Mouse (Mus musculus): Measurements from ENCODE around the gene Prkaa2. TPM values are rescaled to one million over a fixed set of nuclear protein-coding genes. Genes with fewer than 3 reads are reported as not detected.

Gene Prkaa2
- polyA plus RNA-seq (2012; rRNA removed) = 0.89 and 1.7 TPM in 2 replicates

DNA sequence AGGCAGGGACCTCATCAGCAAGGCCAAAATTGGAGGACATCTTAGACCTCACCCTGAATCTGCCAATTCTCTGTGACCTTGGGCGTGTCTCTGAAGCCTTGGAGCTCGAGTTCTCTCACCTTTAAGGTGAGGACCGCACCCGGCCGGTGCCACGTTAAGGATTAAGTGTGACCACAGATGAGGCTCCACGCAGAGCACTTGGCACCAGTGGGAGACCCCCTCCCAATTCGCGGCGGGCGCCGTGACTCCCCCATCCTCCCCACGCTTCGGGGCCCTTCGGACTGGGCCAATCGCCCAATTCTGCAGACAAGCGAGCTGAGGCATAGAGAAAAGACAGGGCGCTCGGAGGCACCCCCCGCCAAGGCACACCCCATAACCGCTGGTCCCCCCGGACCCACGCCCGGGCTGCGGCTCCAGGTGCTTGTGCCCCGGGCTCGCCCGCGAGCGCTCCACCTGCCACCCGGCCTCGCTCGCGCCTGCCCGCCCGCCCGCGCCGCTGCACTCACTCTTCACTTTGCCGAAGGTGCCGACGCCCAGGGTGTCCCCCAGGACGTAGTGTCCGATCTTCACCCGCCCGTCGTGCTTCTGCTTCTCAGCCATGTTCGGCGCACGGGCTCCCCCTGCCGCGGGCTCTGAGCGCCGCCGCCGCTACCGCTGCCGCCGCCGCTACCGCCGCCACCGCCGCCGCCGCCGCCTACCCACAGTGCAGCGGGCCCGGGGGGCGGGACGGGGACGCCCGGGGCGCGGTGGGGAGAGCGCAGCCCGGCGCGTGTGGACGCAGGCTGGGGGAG lies at the start of gene Prkaa2:
Gene Prkaa2, minus strand, starts transcription at position 692 of the 791 bp plus-strand sequence.
- peak; percentile 69 for DNase-seq
- 2% methylated on average over 79 of the region's 80 CpGs for WGBS
- Histone ChIP-seq H3K36me3 (ENCODE audit: control insufficient read depth, insufficient read depth, low read length) (no peaks in the 10 kb centered on the region), H3K4me1 (replicated peaks; ENCODE audit: control insufficient read depth, insufficient read depth, low read length) (peaks cover 12% of the 10 kb centered on the region), H3K4me3 (ENCODE audit: control insufficient read depth, insufficient read depth, low read length) (peak within 1 kb of the TSS; percentile 67), H3K27ac (ENCODE audit: control insufficient read depth, insufficient read depth, low read length) (no peak within 1 kb of the TSS), H3K27me3 (ENCODE audit: control insufficient read depth, insufficient read depth, low read length) (peaks cover 17% of the 10 kb centered on the region)
- TF ChIP-seq CTCF (IDR thresholded peaks at IDR 0.05; ENCODE audit: borderline replicate concordance, control insufficient read depth, extremely low read depth, insufficient read depth, low read length, poor library complexity) (no peak), POLR2A (IDR thresholded peaks at IDR 0.05; ENCODE audit: control insufficient read depth, extremely low read depth, insufficient read depth, low read length, poor library complexity) (no peak)

DNA sequence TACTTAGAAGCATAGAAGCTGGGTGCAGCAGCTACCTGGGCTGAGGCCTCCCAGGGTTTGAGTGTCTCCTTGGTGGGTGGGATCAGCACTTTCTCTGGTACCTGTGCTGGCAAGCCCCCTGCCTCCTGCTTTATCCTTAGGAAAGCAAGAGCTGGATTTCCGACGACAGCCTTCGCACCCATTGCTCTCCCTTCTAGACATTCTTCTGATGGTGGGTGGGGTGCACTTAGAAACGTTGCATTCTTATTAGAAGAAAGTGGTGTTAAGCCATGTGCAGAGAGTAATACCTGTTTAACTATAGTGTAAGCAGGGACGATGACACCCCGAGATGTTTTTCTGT lies 49.8 kb upstream of the Prkaa2 start:
- Histone ChIP-seq H3K4me3 (ENCODE audit: control insufficient read depth, insufficient read depth, low read length) (no peak overlapping the region), H3K36me3 (ENCODE audit: control insufficient read depth, insufficient read depth, low read length) (no peaks in the 10 kb centered on the region), H3K27ac (ENCODE audit: control insufficient read depth, insufficient read depth, low read length) (no peak overlapping the region), H3K4me1 (replicated peaks; ENCODE audit: control insufficient read depth, insufficient read depth, low read length) (0 out of 2 replicates have a peak, but pooled peaks cover 2% of the 10 kb centered on the region), H3K27me3 (ENCODE audit: control insufficient read depth, insufficient read depth, low read length) (no peaks in the 10 kb centered on the region)
- DNase-seq = no peak
- TF ChIP-seq POLR2A (IDR thresholded peaks at IDR 0.05; ENCODE audit: control insufficient read depth, extremely low read depth, insufficient read depth, low read length, poor library complexity) = no peak
- no peak for TF ChIP-seq CTCF (IDR thresholded peaks at IDR 0.05; ENCODE audit: borderline replicate concordance, control insufficient read depth, extremely low read depth, insufficient read depth, low read length, poor library complexity)
- WGBS = 92% methylated on average over 6 of the region's 6 CpGs

DNA sequence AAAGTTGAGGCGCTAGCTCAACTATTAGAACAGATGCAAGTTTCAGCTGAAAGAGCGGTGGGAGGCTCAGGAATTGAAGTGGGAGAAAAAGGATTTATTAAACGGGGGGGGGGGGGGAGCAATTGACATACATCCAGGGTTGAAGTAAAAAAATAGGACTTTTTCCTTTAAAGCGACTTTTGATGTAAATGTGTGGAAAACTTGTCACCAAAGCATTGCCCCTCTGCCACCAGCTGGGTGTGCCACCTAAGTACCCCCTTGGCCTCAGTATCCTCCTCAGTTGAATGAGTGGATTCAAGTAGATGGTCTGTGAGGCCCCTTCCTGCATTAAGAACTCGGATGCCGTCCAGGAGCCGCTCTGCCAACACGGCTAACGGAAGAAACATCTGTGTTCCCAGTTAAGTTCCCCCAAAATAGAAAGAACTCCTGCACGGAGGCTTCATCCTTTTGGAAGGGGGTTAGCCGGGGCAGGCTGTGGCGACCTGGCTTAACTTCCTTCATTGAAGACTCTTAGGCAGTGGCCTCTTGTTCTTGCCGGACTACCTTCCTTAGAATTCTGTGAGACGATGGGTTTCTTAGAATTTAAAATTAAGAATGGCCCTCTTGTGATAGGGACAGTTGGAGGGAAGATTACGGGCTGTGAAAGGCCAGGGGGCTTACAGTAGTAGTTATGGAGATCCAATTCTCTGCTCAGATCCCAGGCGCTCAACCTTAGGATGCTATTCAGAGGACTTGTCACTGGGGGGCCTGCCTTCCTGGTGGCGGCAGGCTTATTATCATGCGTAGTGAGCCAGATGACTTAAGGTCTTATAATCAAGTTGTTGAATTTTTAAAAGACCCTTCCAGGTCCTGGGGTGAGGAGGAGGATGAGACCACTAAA lies 49.2 kb upstream of the Prkaa2 start:
- no peaks in the 10 kb centered on the region for H3K36me3 ChIP-seq (ENCODE audit: control insufficient read depth, insufficient read depth, low read length)
- 0 out of 2 replicates have a peak, but pooled peaks cover 2% of the 10 kb centered on the region for H3K4me1 ChIP-seq (replicated peaks; ENCODE audit: control insufficient read depth, insufficient read depth, low read length)
- TF ChIP-seq POLR2A (IDR thresholded peaks at IDR 0.05; ENCODE audit: control insufficient read depth, extremely low read depth, insufficient read depth, low read length, poor library complexity) (no peak), CTCF (IDR thresholded peaks at IDR 0.05; ENCODE audit: borderline replicate concordance, control insufficient read depth, extremely low read depth, insufficient read depth, low read length, poor library complexity) (no peak)
- H3K4me3 ChIP-seq (ENCODE audit: control insufficient read depth, insufficient read depth, low read length) = peak overlapping the region; percentile 56; the same call in 1 of the 2 replicates
- H3K27me3 ChIP-seq (ENCODE audit: control insufficient read depth, insufficient read depth, low read length) = no peaks in the 10 kb centered on the region
- no peak overlapping the region for H3K27ac ChIP-seq (ENCODE audit: control insufficient read depth, insufficient read depth, low read length)
- no peak for DNase-seq
- 68% methylated on average over 18 of the region's 18 CpGs for WGBS

DNA sequence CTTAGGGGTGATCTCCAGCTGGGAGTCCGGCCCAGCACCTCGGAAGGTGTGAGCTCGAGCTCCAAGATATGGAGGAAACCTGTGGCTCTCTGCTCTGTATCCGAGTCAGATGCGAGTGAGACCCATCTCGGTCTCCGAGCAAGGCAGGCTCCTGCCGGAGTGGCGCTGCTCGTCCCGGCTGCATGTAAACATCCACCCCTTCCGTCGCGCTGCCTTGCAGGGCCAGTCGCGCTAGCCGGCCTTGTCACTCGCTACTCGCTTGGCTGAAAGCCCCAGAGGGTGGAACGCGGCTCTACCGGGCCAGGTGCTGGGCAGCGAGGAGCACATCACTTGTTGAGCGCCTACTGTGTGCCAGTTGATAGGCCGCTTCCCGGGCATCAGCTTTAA lies 48.5 kb upstream of the Prkaa2 start:
- DNase-seq = peak; percentile 71
- TF ChIP-seq POLR2A (IDR thresholded peaks at IDR 0.05; ENCODE audit: control insufficient read depth, extremely low read depth, insufficient read depth, low read length, poor library complexity) = no peak
- no peak for TF ChIP-seq CTCF (IDR thresholded peaks at IDR 0.05; ENCODE audit: borderline replicate concordance, control insufficient read depth, extremely low read depth, insufficient read depth, low read length, poor library complexity)
- Histone ChIP-seq H3K27me3 (ENCODE audit: control insufficient read depth, insufficient read depth, low read length) (no peaks in the 10 kb centered on the region), H3K4me1 (replicated peaks; ENCODE audit: control insufficient read depth, insufficient read depth, low read length) (0 out of 2 replicates have a peak, but pooled peaks cover 2% of the 10 kb centered on the region), H3K36me3 (ENCODE audit: control insufficient read depth, insufficient read depth, low read length) (no peaks in the 10 kb centered on the region), H3K4me3 (ENCODE audit: control insufficient read depth, insufficient read depth, low read length) (peak overlapping the region; percentile 56), H3K27ac (ENCODE audit: control insufficient read depth, insufficient read depth, low read length) (no peak overlapping the region)
- under 1% methylated on average over 26 of the region's 26 CpGs for WGBS

DNA sequence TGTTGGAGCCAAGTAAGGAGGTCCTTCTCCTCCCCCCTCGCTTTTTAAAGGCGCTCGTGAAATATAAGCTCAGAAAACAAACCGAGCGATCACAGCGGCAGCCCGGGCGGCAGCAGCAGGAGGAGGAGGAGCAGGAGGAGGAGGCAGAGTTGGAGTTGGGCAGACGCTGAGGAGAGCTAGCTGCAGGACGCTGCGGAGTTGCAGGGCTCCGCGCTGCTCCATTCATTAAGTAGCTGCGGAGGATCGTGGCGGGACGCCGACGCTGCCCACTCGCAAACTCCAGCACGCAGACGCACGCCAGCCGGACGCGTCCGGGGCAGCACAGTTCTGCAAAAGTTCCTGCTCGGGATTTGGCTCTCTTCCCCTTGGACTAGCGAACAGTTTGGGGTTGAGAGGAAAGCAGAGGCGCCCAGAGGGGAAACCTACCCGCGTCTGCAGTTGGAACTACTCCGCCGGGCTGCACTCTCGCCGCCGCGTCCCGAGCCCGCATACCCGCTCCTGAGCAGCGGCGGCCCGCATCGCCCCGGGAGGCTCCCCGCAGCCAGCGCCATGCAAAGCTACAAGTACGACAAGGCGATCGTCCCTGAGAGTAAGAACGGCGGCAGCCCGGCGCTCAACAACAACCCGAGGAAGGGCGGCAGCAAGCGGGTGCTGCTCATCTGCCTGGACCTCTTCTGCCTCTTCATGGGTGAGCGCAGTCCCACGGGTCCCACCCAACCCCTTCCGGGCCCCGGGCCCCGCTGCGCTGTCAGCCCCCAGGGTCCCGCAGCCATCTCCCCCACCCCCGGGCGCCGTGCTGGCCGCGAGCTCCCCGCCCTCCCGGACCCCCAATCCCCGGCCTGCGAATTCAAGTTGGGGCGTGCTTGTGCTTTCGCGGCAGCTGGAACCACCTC lies 47.8 kb upstream of the Prkaa2 start, which contains the start of gene Plpp3:
Gene Plpp3, plus strand, starts transcription at position 72 of the 893 bp plus-strand sequence.
- WGBS = under 1% methylated on average over 77 of the region's 77 CpGs
- no peaks in the 10 kb centered on the region for H3K36me3 ChIP-seq (ENCODE audit: control insufficient read depth, insufficient read depth, low read length)

More for the DNA sequence above, 47.8 kb upstream of the Prkaa2 start, which contains the start of gene Plpp3:
- Histone ChIP-seq H3K4me1 (replicated peaks; ENCODE audit: control insufficient read depth, insufficient read depth, low read length) (0 out of 2 replicates have a peak, but pooled peaks cover 2% of the 10 kb centered on the region), H3K4me3 (ENCODE audit: control insufficient read depth, insufficient read depth, low read length) (peak within 1 kb of the TSS; percentile 56), H3K27ac (ENCODE audit: control insufficient read depth, insufficient read depth, low read length) (no peak within 1 kb of the TSS), H3K27me3 (ENCODE audit: control insufficient read depth, insufficient read depth, low read length) (no peaks in the 10 kb centered on the region)
- peak; percentile 44 for DNase-seq
- TF ChIP-seq CTCF (IDR thresholded peaks at IDR 0.05; ENCODE audit: borderline replicate concordance, control insufficient read depth, extremely low read depth, insufficient read depth, low read length, poor library complexity) = no peak
- no peak for TF ChIP-seq POLR2A (IDR thresholded peaks at IDR 0.05; ENCODE audit: control insufficient read depth, extremely low read depth, insufficient read depth, low read length, poor library complexity)

Measured in thymus, adult 2 months (tissue).